Mouse (Mus musculus) lung, postnatal 0 days (tissue): ENCODE data around the gene Arf1.
A peak's percentile ranks its signal among the peaks of the same experiment; 100 is the strongest.

Experiments
- CTCF ChIP-seq: IDR thresholded peaks from 2 replicates; pipeline ENCODE4 v1.5.1; 2016; ENCODE audit warnings: antibody characterized with exemption, mild to moderate bottlenecking
- EP300 ChIP-seq: IDR thresholded peaks from 2 replicates; pipeline ENCODE4 v1.6.1; 2016; ENCODE audit warnings: antibody characterized with exemption, mild to moderate bottlenecking, control low read depth

GRCm38 (mm10) chr11:59241841-59242240 lies 13.8 kb upstream of the Arf1 start:
- TF ChIP-seq EP300 (no peak), CTCF (peak; percentile 18; the same call in 1 of the 2 replicates)
